ENCODE assay signal across 11 mouse cellular contexts in the genomic region with DNA sequence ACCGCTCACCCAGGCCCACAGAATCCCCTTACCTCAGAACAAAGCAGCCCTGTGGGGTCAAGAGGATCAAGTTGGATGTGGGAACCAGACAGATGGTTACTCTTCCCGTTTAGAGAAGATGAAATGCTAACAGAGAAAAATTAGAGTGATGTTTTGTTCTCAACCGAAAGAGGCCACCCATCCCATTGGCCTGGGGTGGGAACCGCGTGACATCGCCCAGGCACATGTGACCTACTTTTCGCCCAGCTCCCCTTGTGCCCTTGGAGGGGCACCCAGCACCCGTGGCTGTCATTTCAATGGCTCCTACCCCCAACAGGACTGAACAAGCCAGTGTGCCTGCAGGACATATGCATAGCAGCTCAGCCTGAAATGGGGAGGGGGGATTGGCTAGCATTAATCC.
"Had no signal": no experiment of that assay in that cellular context is flagged by ENCODE, and none has a peak within 500 bp of the region (broad histone marks: within the 10 kb centered on the region; RNA-seq: fewer than 3 reads in every experiment).

No protein-coding gene starts in this region.

- DNase-seq: right cerebral cortex, adult 18-20 months; right cerebral cortex, postnatal 14 days; right cerebral cortex, postnatal 25 days; right cerebral cortex, postnatal 4 days; spleen, adult 18-20 months; thymus, adult 18-20 months; thymus, adult 2 months; thymus, postnatal 14 days; thymus, postnatal 25 days; thymus, postnatal 36 days; thymus, postnatal 4 days had no signal
